10 mouse cellular contexts compared by ENCODE assay signal in the genomic region with DNA sequence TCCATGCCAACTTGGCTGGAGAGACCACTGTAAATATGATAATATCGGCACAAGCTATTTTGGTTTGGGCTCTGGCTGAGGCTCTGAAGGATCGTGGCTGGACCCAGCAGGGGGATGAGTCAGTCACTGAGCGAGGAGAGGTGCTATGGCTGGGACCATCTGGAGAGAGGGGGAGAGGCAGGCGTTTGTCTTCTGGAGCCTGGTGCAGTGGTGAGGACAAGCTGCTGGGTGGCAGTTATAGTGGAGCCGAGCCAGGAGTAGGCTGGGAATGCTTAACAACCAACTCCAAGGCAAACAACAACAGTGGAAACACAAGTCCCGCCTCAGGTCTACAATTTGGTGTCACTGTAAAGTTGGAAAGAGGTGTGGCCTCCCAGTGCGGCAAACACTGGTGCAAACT. TPM values are rescaled to one million over a fixed set of nuclear protein-coding genes. Genes with fewer than 3 reads are reported as not detected.
A peak's percentile ranks its signal among the peaks of the same experiment; 100 is the strongest.
DNase-seq lines count a peak whose midpoint lies in the region; ATAC-seq lines count a peak whose summit lies in the region.
"Had no signal": no experiment of that assay in that cellular context is flagged by ENCODE, and none has a peak within 500 bp of the region (broad histone marks: within the 10 kb centered on the region; RNA-seq: fewer than 3 reads in every experiment).

No protein-coding gene starts in this region.

- no peak overlapping the region for H3K4me3 ChIP-seq in kidney, embryonic 14.5 days (ENCODE audit: low read length)
- no peak overlapping the region for H3K4me3 ChIP-seq in intestine, embryonic 16.5 days (ENCODE audit: low read length)
- H3K4me3 ChIP-seq: limb, embryonic 13.5 days; neural tube, embryonic 15.5 days had no signal

- DNase-seq in kidney, adult 8-10 months = no peak
- DNase-seq in cerebellum, postnatal 14 days = peak; percentile 22 to 24
- peak; percentile 66 to 68 for DNase-seq in layer of hippocampus, postnatal 36 days
- DNase-seq in right cerebral cortex, postnatal 36 days (ENCODE audit: low spot score in 2 of 2) = peak; percentile 70 to 81
- no peak for DNase-seq in Muller cell, postnatal 12 days (ENCODE audit: inconsistent ontology term)
- DNase-seq in embryo, embryonic 9.5 days (ENCODE audit: extremely low spot score) = no peak

- H3K9ac ChIP-seq in kidney, embryonic 14.5 days (ENCODE audit: low read depth, low read length) = no peak overlapping the region
- no peak overlapping the region for H3K9ac ChIP-seq in intestine, embryonic 16.5 days (ENCODE audit: low read depth, low read length)
- H3K9ac ChIP-seq: limb, embryonic 13.5 days; neural tube, embryonic 15.5 days had no signal

- 73% methylated on average over 7 of the region's 7 CpGs for WGBS in kidney, embryonic 14.5 days
- WGBS in intestine, embryonic 16.5 days = 67% methylated on average over 7 of the region's 7 CpGs

- H3K4me2 ChIP-seq in kidney, embryonic 14.5 days (replicated peaks; ENCODE audit: low read depth, low read length) = no peak overlapping the region
- no peak overlapping the region for H3K4me2 ChIP-seq in intestine, embryonic 16.5 days (ENCODE audit: low read depth, low read length)
- H3K4me2 ChIP-seq: limb, embryonic 13.5 days; neural tube, embryonic 15.5 days had no signal

- no peaks in the 10 kb centered on the region for H3K4me1 ChIP-seq in kidney, embryonic 14.5 days (ENCODE audit: control insufficient read depth, insufficient read depth, low read length)
- no peaks in the 10 kb centered on the region for H3K4me1 ChIP-seq in intestine, embryonic 16.5 days (ENCODE audit: control insufficient read depth, insufficient read depth, low read length)
- H3K4me1 ChIP-seq: limb, embryonic 13.5 days; neural tube, embryonic 15.5 days had no signal

- no peaks in the 10 kb centered on the region for H3K36me3 ChIP-seq in kidney, embryonic 14.5 days (ENCODE audit: control insufficient read depth, insufficient read depth, low read length)
- H3K36me3 ChIP-seq in intestine, embryonic 16.5 days (ENCODE audit: control insufficient read depth, insufficient read depth, low read length) = no peaks in the 10 kb centered on the region
- H3K36me3 ChIP-seq: limb, embryonic 13.5 days had no signal

- no peaks in the 10 kb centered on the region for H3K27me3 ChIP-seq in kidney, embryonic 14.5 days (ENCODE audit: control insufficient read depth, insufficient read depth, low read length)
- no peaks in the 10 kb centered on the region for H3K27me3 ChIP-seq in intestine, embryonic 16.5 days (replicated peaks; ENCODE audit: control insufficient read depth, insufficient read depth, low read length)
- H3K27me3 ChIP-seq: limb, embryonic 13.5 days; neural tube, embryonic 15.5 days had no signal

- H3K9me3 ChIP-seq in kidney, embryonic 14.5 days (ENCODE audit: control insufficient read depth, low read length) = no peaks in the 10 kb centered on the region
- no peaks in the 10 kb centered on the region for H3K9me3 ChIP-seq in intestine, embryonic 16.5 days (ENCODE audit: control insufficient read depth, low read length)
- H3K9me3 ChIP-seq: limb, embryonic 13.5 days; neural tube, embryonic 15.5 days had no signal

- ATAC-seq in kidney, embryonic 14.5 days (ENCODE audit: low FRiP score, low TSS enrichment) = 0 out of 2 replicates have a peak, but pooled peaks have one; percentile 43
- no peak for ATAC-seq in intestine, embryonic 16.5 days

- no peak overlapping the region for H3K27ac ChIP-seq in kidney, embryonic 14.5 days (ENCODE audit: low read depth, low read length)
- no peak overlapping the region for H3K27ac ChIP-seq in intestine, embryonic 16.5 days (ENCODE audit: low read length)
- H3K27ac ChIP-seq: limb, embryonic 13.5 days; neural tube, embryonic 15.5 days had no signal

RNA-seq across cellular contexts. Expression of a gene that starts 55.8 kb away (rescaled TPM):
- 0.11 and 0.14 TPM in 2 replicates for polyA plus RNA-seq in kidney, embryonic 14.5 days (2014; fragmentation: Nextera tagmentation; extraction: Ambion mirVana)
- total RNA-seq in layer of hippocampus, postnatal 36 days (2021) = 10 to 100 TPM; 85.1 to 89.4 TPM
- 0.59 and 0.60 TPM in 2 replicates for polyA plus RNA-seq in intestine, embryonic 16.5 days (2015; fragmentation: Nextera tagmentation; extraction: Ambion mirVana)

Comparison
In these comparisons a context has a peak if more than half of its experiments do, and no peak if none do; other contexts are left out.
1. DNase-seq: peak in cerebellum, postnatal 14 days (2 of 2), layer of hippocampus, postnatal 36 days (2 of 2) and right cerebral cortex, postnatal 36 days (2 of 2); none in kidney, adult 8-10 months (0 of 2), Muller cell, postnatal 12 days (single experiment) and embryo, embryonic 9.5 days (single experiment).